Mouse (Mus musculus): ENCODE data around the gene Mex3d. TPM values are rescaled to one million over a fixed set of nuclear protein-coding genes. Genes with fewer than 3 reads are reported as not detected.
"Not testable (repeated sequence)": the region's sequence is repeated elsewhere in the genome, so short reads cannot be mapped to it uniquely, and the experiment has no call there.

The Mex3d gene
- polyA plus RNA-seq, 1 experiment, result 5.7 TPM

DNA sequence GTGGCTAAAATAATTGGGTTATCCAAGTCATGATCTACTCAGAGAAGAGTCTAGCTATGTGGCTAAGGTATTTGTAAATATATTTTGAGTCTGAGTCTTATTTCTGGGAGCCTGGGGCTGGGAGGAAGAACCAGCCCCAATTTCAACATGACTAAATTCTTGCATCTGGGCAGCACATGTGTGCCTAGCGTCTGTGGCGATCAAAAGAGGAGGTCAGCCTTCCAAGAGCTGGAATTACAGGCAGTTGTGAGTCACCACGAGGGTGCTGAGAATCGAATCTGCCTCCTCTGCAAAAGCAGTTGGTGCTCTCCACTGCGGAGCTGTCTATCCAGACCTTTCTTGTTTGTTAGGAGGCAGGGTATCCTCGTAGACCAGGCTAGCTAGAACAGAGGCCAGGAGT is 21.7 kb downstream of the Mex3d start:
- 61% methylated on average over 6 of the region's 6 CpGs for WGBS
- DNase-seq (ENCODE audit: low read depth, low spot score), result no peak

DNA sequence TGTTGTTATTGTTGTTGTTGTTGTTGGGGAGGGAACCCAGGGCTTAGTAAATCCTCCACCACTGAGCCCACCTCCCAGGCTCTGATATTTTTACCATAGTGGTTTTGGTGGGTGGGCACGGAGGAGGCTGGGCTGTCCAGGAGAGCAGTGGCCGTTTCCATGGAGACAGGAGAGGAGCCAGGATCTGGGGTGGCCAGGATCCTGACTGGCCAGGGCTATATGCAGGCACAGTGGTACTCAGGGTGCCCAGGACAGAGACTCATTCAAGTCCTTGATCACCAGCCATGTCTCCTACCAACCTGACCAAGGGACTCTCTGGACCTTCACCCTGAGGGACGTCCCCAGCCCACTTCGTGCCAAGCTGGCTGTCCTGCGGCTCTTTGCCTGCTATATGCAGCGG is 23.7 kb downstream of the Mex3d start:
- no peak for DNase-seq (ENCODE audit: low read depth, low spot score)
- 41% methylated on average over 6 of the region's 6 CpGs for WGBS

DNA sequence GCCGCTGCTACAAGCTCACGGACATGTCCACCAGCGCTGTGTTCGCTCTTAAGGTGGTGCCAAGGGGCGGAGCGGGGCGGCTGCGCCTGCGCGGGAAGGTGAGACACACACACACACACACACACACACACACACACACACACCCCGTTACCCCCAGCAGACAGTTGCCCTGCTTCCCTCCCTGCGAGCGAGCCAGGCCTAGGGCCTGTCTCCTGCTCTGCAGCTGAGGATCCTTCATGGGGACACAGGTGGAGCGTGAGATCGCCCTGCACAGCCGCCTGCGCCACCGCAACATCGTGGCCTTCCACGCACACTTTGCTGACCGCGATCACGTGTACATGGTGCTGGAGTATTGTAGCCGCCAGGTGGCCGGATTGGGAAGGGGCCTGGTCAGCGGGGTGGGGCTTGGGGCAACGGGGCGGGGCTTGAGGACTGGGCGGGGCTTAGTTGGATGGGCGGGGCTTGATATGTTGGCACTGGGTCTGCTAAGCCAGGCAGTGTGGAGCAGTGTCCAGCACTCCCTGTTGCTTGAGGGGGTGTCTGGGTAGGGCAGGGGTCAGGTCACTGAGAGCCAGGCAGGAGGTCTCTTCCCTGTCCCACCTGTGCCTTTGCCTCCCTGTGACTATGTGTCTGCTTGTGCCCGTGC is 29.3 kb downstream of the Mex3d start:
- 7% methylated on average over 30 of the region's 31 CpGs for WGBS
- no peak for DNase-seq (ENCODE audit: low read depth, low spot score)

DNA sequence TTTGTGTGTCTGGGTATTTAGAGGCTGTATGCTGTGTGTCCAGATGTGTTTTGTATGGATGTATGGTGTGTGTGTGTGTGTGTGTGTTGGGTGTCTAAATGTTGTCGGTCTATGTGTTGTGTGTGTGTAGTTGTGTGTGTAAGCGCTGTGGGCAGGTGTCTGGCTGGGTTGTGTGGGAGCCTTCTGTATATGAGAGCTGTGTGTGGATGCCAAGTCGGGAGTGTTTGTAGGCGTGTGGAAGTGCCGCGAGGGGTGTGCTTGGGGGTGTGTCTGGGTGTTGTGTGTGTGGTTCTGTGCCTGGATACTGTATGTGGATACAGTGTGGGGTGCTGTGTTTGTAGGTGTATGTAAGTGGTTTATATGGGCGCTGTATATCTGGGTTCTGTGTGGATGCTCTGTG is 30.1 kb downstream of the Mex3d start:
- no peak for DNase-seq (ENCODE audit: low read depth, low spot score)
- 23% methylated on average over 7 of the region's 7 CpGs for WGBS

DNA sequence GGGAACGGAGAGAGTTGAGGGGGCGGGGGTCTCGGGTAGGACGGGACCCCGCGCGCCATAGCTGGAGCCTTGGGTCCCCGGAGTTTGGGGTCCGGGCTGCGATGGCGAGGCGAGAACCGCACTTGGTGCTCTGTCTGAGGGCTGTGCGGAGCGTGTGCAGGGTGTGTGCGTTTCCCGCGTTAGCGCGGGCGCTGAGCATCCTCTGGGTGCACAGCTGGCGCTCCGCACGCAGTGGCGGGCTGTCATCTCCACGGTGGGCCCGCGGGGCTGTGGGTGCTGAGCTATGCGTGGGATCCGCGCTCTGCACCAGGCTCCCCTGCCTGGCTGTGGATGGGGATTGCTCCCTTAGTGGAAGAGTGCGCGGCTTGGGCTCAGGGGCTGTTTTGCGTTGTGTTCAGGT is 30.7 kb downstream of the Mex3d start:
- no peak for DNase-seq (ENCODE audit: low read depth, low spot score)

DNA sequence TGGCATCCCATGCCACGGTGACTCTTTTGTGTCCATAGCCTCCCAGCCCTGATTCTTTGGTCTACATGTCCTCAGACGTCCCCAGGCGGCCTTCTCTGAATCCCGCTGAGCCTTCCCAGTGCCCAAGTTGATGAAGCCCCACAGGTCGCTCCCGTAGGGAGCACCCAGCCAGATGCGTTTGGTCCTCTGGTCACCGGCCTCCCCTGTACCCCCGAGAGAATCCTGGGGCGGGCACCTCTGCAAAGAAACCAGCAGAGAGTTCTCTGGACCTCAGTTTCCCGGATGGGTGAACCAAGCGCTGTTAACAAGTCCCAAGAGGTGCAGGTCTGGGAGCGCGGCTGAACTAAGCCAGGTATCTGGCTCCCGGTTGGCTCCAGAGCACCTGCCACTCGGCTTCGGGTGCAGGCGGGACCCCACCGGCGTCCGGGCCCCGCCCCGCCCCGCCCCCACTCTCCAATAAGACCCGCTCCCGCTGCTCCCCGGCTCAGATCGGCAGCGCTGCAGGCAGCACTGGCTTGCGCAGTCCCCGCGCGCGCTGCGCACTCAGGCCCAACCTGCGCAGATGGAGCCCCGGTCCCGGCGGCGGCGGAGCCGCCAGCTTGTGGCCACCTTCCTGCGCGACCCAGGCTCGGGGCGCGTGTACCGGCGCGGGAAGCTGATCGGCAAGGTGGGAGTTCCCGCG is 31.3 kb downstream of the Mex3d start, which contains the start of gene Plk5:
Gene Plk5, plus strand, starts transcription at position 459 of the 682 bp plus-strand sequence.
- DNase-seq (ENCODE audit: low read depth, low spot score), result no peak
- 2% methylated on average over 53 of the region's 53 CpGs for WGBS

More for the DNA sequence above, 30.7 kb downstream of the Mex3d start:
- WGBS, result 4% methylated on average over 34 of the region's 34 CpGs

DNA sequence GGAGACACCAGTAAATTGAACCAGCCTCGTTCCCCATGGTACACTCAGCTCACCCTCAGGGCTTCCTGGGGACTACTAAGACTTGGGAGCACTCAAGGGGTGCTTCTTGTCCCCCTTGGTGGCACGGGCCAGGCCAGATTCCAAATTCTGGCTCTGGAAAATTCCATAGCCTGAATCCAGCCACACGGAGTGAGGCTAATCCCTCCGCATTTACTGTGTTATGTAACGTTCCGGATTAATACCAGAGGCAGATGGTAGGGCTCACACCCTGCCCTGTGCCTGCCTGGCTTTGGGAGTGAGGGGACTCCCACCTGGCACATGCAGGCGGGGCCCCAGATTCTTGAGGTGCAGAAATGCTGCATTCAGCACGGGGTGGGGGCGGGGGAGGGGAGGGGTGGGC is 32.0 kb downstream of the Mex3d start:
- no peak for DNase-seq (ENCODE audit: low read depth, low spot score)
- WGBS, result 22% methylated on average over 9 of the region's 9 CpGs

DNA sequence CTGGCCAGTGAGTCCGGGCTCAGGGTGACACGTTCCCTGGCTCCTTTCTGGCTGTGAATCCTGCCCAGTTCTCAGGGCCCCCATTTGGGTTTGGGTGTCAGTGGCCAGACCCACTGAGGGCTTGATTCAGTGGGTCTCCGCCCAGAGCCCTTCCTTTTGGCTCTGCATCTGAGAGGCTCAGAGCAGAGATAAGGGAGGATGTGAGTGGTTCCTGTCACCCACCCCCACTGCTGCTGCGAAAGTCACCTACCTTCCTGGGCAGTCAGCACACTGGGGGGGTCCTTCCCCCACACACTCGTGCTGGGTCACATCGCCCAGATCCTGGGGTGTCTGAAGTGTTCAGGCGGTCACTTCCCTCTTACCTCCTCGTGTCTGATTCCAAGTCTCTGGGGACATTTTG is 34.7 kb downstream of the Mex3d start:
- 61% methylated on average over 8 of the region's 8 CpGs for WGBS
- DNase-seq (ENCODE audit: low read depth, low spot score), result no peak

DNA sequence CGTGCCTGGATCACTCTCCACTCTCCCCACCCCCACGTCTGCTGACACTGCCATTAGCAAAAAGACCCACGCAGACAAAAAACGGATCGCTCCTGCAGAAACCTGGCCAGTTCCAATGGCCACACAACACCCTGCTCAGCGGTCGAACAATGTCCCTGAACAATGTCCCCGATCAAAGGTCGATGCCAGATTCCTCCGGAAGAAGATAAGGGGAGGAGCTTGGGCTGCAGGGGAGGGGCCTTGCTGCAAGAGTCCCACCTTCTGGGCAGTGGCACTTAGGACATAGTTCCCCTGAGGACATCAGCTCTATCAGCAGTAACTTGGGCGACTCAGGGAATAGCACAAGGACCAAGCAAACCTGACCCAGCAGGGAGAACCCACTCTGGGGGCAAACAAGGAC is 35.6 kb downstream of the Mex3d start:
- WGBS, result 20% methylated on average over 11 of the region's 11 CpGs
- DNase-seq (ENCODE audit: low read depth, low spot score), result no peak

DNA sequence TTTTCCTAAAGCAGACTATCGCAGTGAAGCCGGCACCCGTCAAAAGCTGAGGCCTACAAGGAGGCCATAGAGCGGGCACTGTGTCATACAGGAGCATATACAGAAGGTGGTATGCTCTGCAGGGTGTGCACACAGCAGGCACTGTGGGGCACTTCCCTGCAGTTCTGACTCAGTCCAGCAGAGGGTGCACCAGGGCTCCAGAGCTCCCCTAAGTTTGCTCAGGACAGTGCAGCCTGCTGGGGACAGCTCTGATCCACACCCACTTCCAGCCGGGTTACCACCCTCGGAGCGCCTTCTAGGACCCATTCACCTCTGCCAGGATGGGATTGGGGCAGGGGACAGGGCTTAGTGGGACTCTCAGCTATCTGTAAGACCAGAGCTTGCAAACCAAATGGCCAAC is 37.2 kb downstream of the Mex3d start:
- DNase-seq (ENCODE audit: low read depth, low spot score), result no peak
- WGBS, result 4% methylated on average over 7 of the region's 7 CpGs

DNA sequence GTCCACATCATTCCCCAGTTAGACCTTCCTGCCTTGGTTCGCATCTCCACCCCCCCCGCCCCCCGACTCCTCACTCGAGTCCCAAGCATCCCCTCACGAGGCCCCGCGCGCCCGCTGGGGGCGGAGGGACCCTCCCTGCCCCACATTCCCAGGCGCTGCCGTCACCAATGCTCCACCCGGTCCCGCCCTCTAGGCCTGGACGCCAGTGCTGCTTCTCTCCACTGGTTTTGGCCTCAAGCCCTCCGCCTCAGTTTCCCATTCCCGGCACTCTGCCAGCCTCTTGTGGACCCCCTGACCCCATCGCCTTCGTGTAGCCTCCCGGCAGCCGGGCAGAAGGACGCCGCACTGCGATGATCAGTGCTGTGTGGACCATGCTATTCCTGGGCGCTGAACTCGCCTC is 38.5 kb downstream of the Mex3d start:
- no peak for DNase-seq (ENCODE audit: low read depth, low spot score)
- WGBS, result 32% methylated on average over 26 of the region's 26 CpGs

DNA sequence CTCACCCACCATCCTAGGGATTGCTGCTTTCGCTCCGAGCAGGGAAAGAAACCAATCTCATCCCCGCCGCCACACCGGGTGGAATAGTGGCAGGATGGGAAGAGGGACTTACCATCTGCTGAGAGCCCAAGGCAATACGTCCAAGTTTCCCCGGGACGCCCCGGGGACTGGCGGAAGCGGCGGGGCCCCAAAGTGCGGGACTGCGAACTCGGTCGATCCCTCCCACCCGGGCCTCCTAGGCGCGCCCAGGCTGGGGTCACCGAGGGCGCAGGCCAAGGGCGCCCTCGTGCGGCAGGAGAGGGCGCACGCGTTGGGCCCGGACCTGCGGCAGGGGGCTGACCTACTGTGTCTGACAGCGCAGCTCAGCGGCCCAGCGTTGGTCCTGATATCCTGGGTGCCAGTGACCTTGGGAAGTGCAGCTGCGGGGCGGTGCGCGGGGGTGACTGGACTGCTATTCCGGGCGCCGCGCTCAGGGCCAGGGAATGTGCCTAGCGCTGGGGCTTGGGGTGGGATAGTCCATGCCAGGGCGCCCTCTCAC is 39.1 kb downstream of the Mex3d start, which contains the start of gene Adamtsl5:
Gene Adamtsl5, minus strand, starts transcription at position 169 of the 538 bp plus-strand sequence.
- no peak for DNase-seq (ENCODE audit: low read depth, low spot score)
- 1% methylated on average over 42 of the region's 42 CpGs for WGBS

DNA sequence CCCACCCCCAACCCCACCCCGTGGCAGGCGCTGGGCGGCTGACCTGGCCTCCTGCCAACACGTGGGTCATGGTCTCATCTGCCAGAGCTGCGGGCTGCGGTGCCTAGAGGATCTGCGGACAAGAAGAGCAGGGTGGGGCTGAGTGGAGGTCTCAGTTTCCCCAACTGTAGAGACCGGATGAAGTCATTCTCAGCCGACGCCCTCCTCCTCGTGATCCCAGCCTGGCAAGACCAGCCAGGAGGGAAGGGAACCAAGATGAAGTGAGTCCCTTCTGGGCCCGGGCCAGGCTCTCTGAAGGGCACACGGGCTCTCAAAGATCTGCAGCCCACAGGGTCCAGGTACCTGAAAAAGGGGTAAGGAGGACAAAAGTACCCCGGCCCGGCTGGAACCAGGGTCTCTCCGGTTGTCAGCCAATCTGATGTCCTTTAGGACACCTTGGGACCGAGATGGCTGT is 39.9 kb downstream of the Mex3d start:
- 5% methylated on average over 17 of the region's 17 CpGs for WGBS
- DNase-seq (ENCODE audit: low read depth, low spot score), result no peak

DNA sequence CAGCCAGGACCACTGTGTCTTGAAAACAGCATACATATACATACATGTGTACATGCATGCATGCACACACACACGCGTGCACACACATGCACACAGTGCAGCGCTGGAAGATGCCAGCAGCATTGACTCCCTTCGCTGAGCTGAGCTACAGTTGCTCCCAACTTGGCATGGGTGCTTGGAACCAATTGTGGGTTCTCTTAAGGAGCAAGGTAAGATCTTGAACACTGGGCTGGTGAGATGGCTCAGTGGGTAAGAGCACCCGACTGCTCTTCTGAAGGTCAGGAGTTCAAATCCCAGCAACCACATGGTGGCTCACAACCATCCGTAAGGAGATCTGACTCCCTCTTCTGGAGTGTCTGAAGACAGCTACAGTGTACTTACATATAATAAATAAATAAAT is 41.5 kb downstream of the Mex3d start:
- 88% methylated on average over 6 of the region's 6 CpGs for WGBS
- not testable (repeated sequence) for DNase-seq (ENCODE audit: low read depth, low spot score)

DNA sequence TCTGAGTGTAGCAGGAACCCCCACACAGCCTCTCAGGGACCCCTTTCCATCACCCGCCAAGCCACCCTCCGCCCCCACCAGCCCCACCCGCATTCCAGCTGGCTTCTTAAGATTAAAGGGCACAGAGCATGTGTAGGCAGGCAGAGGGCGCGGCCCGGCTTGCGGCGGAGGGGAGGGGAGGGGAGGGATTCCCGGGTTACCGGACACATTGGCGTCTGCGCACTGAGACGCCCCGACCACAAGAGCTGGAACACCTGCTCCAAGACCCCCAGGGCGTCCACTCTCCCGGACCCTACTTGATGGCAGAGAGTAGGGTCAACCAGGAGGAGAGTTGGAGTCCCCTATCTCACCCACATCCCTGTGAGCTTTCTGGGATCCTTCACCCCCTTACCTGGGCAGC is 42.3 kb downstream of the Mex3d start:
- DNase-seq (ENCODE audit: low read depth, low spot score), result no peak
- 20% methylated on average over 16 of the region's 16 CpGs for WGBS

DNA sequence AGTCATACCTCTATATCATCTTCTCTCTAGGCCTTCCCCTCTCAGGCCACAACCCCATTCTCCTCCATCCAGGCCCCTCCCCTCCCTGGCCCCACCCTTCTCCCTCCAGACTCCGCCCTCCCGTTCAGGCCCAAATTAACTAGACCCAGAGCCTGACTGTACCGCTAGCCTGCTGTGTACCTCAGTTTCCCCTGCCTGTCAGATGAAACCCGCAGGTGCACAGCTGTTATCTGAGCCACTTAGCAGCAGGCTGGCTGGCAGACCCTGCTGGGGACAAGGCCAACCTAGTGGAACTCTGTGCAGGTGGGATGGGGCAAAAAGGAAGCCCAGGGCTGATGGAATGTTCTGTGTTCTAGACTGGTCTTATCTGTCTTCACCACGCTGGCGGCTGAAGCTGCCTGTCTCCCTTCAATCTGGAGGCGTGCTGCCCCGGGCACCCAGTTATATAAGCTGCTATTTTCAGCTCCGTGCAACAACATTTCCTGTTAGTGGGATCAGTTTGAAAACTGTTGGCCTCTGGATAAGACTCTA is 43.3 kb downstream of the Mex3d start:
- 21% methylated on average over 9 of the region's 9 CpGs for WGBS

DNA sequence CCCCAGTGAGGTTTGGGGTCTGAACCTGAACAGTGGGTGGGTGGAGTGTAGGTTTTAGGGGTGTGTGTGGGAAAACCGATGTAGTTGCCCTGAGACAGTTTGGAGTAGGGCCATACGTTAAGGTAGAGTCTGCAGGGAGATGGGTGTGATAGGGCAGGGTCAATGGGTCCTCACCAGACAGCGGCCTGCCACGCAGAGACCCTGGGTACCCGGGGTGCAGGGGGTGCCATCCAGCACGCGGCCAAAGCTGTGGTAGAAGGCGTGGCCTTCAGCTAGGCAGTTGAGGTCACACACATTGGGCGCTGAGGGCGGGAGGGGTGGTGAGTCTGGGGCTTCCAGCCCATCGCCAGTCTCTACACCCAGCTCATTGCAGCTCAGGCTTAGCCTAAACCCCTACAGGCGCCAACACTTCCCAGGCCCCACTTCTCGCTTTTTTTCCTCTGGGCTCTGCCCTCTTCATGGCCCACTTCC is 44.0 kb downstream of the Mex3d start:
- no peak for DNase-seq (ENCODE audit: low read depth, low spot score)
- WGBS, result 40% methylated on average over 13 of the region's 13 CpGs

More for the DNA sequence above, 43.3 kb downstream of the Mex3d start:
- DNase-seq (ENCODE audit: low read depth, low spot score), result no peak

DNA sequence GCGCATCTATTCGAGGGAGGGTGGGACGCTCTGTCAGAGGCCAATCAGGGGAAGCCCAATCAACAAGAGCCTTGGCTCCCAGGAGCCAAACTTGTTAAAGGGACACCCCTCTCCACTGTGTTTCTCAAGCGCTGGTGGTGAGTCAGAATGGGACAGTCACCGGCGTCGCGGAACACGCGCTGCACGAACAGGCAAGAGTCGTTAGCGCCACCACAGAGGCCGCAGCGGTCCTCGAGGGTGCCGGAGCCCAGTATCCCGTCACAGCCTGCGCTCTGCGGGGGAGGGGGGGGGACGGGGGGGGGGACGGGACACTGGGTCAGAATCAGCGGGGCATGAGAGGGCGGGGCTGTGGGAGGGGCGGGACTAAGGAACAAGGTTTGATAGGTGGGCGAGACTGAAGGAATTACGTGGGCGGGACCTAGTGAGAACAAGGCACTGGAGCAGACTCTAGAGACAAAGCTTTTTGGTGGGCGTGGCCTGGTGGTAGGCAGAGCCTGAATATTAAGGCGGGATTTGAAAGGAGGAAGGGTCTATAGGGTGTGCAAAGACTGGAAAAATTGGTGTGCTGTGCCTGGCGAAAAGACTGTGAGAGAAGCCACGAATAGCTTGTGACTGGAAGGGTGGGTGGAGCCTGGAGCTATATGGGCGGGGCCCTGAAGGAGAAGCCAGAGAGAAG is 44.6 kb downstream of the Mex3d start:
- under 1% methylated on average over 33 of the region's 33 CpGs for WGBS
- no peak for DNase-seq (ENCODE audit: low read depth, low spot score)

DNA sequence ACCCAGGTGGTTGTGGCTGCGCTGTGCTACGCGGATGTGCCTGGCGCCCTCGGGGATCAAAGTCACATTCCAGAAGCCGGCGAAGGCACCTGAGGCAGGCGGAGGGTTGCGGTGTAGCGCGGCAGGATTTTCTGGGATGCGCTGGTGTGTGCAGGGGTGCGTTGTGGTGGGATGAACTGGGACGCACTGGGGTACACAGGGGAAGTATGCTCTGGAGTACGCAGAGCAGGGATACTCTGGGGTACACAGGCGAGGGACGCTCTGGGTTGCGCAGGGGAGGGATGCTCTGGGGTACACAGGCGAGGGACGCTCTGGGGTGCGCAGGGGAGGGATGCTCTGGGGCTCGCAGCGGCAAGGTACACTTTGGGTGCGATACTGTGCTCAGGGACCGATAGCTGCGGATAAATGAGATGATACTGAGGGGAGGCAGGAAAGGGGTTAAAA is 45.1 kb downstream of the Mex3d start:
- DNase-seq (ENCODE audit: low read depth, low spot score), result no peak
- 9% methylated on average over 26 of the region's 26 CpGs for WGBS

All from large intestine, adult 2 months (tissue).